Mouse (Mus musculus): ENCODE measurements around the gene Pum3.
"Not testable (repeated sequence)": the region's sequence is repeated elsewhere in the genome, so short reads cannot be mapped to it uniquely, and the experiment has no call there.

The Pum3 gene

GRCm38 (mm10) chr19:27392431-27392830 lies 37.2 kb downstream of the Pum3 start:
- DNase-seq (ENCODE audit: low spot score): no peak

- no peak for DNase-seq (ENCODE audit: low spot score)
Measured at GRCm38 (mm10) chr19:27391344-27391743, 38.3 kb downstream of the Pum3 start.

- DNase-seq (ENCODE audit: low spot score): not testable (repeated sequence)
Measured at GRCm38 (mm10) chr19:27389566-27389965, 40.1 kb downstream of the Pum3 start.

- no peak for DNase-seq (ENCODE audit: low spot score)
Measured at GRCm38 (mm10) chr19:27385304-27385703, 44.3 kb downstream of the Pum3 start.

GRCm38 (mm10) chr19:27383266-27383665 lies 46.4 kb downstream of the Pum3 start:
- no peak for DNase-seq (ENCODE audit: low spot score)

- no peak for DNase-seq (ENCODE audit: low spot score)
Measured at GRCm38 (mm10) chr19:27382131-27382530, 47.5 kb downstream of the Pum3 start.

- no peak for DNase-seq (ENCODE audit: low spot score)
Measured at GRCm38 (mm10) chr19:27379712-27380401, 49.8 kb downstream of the Pum3 start.

- DNase-seq (ENCODE audit: low spot score): no peak
Measured at GRCm38 (mm10) chr19:27370784-27371183, 58.8 kb downstream of the Pum3 start.

- DNase-seq (ENCODE audit: low spot score): no peak
Measured at GRCm38 (mm10) chr19:27370174-27370573, 59.5 kb downstream of the Pum3 start.

- no peak for DNase-seq (ENCODE audit: low spot score)
Measured at GRCm38 (mm10) chr19:27369461-27370135, 60.0 kb downstream of the Pum3 start.

- no peak for DNase-seq (ENCODE audit: low spot score)
Measured at GRCm38 (mm10) chr19:27366113-27366746, 63.4 kb downstream of the Pum3 start.

- DNase-seq (ENCODE audit: low spot score): no peak
Measured at GRCm38 (mm10) chr19:27364521-27364931, 65.1 kb downstream of the Pum3 start.

GRCm38 (mm10) chr19:27363891-27364290 lies 65.7 kb downstream of the Pum3 start:
- no peak for DNase-seq (ENCODE audit: low spot score)

- no peak for DNase-seq (ENCODE audit: low spot score)
Measured at GRCm38 (mm10) chr19:27360381-27360780, 69.2 kb downstream of the Pum3 start.

GRCm38 (mm10) chr19:27351700-27352099 lies 77.9 kb downstream of the Pum3 start:
- DNase-seq (ENCODE audit: low spot score): no peak

- no peak for DNase-seq (ENCODE audit: low spot score)
Measured at GRCm38 (mm10) chr19:27346501-27346900, 83.1 kb downstream of the Pum3 start.

Measured in T-cell, adult 2 months (primary cell).